Mouse (Mus musculus): ENCODE measurements around the gene Synm.

Gene Synm

DNA sequence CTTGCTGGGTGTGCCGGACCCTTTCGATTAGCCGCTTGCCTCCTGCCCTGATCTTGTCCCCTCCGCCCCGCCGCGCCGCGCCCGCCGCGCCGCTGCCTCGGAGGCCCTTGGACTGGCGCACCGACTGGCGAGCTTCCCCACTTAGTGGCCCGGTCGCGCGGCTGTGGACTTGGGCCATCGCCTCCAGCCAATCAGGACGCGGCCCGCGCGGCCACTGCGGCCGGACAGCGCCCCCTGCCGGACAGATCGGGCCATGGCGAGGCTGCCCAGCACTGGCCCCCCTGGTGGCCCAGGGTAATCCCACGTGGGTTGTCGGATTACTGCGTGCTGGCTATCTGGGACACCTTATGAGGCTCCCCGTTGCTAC is at the start of gene Synm:
Synm (minus strand) TSS at position 114 of the 367 bp plus-strand sequence.
- peak; percentile 81 for DNase-seq (ENCODE audit: low spot score)

DNA sequence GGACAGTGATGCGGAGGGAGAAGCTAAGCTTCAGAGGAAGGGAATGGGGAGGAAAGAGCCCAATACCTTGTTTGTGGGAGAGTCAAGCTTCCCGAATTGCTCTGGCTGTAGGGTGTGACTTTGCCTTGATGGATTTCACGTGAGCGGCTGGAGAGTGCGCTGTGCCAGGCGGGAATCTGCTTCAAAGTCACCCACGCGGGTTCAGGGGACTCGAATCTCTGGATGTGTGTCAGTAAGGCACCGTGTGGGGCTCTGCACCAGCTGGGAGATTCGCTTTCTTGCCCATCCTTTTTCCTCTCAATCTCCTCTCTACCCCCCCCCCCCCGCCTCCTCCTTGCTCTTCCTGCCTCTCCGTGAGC is 44.3 kb upstream of the Synm start:
- no peak for DNase-seq (ENCODE audit: low spot score)

DNA sequence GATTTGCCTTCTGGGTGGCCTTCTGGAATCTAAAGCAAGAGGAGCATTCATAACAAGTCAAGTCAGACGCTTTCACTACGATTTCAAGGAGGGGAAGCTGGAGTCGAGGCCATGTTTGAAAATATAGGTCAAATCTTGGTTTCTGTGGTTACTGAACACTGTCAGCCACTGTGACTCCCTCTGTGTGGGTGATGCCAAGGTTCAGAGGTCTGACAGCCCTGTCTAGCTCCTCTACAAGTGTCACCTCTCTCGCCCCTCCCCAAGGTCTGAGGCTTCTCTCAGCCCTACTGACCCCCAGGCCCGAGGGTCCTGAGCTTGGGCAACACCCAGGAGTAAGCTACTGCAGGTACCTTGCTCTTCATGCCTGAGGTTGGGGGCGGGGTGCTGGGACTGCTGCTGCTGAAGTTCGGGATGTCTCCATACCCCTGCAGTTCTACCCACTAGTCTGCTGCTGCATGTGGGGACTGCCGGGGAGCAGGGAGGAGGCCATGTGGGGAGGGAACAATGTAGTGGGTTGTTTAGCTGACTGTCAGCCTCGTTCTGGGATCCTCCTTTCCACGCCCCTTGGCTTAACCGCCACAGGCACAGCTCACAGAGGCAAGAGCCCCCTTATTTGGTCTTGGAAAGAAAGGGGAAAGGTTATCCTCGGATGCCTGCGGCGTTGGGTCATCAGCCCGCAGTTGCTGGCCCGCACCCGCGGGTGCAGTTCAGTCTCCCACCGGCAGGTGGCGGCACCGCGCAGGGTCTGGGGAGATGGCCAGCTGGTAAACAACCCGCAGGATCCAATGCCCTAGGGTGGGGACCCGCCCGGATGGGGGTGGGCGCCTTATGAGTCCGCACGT is 43.7 kb upstream of the Synm start:
- peak; percentile 42 for DNase-seq (ENCODE audit: low spot score)

DNA sequence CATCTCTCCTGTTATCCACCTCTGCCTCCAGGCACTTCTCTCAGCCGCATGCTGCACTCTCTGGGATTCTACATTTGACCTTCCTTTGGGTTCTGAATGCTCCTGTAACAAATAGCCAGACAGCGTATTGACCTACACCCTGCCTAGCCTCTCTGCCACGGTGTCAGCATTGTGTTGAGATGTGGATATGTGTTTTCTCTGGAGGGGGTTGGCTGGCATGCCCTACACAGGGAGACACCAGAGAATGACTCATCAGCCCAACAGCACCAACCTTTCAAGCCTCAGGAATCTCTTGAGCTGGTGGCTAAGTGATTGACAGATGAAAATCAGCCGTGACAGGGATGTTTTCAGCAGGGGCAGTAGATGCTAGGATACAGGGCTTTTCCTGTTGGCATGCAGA is 41.5 kb upstream of the Synm start:
- no peak for DNase-seq (ENCODE audit: low spot score)

DNA sequence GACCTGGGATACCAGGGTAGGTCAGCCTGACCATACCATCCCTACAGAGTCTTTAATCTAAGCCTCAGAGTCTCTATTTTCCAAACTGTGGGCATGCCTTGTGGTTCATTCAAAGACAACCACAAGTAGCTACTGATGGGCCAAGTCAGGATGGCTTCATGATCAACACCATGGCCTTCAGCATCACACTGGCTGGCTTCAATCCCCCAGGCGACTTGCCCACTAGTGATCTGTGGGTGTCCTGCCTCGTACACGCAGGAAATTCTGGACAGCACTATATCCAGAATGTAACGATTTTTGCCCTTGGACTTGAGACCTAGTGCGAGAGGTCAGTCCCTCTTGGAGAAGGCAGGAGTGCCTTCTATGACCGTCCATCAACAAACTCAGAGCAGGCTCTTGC is 41.0 kb upstream of the Synm start:
- no peak for DNase-seq (ENCODE audit: low spot score)

DNA sequence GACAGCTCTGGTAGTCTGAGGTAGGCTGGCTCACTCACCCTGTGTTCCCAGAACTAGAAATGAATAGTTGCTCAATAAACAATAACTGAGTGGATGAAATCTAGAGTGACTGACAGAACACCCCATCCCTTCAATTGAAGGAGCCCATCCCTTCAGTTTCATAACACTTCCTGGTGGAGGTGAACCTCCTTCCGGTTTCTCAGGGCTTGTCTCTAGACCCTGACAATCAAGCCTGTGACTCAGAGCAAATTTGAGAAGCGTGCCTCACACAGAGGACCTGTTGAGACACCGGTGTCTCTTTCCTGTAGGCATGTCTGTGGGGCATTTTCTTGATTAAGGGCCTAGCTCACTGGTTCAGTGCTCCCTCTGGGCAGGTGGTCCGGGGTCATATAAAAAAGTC is 38.9 kb upstream of the Synm start:
- DNase-seq (ENCODE audit: low spot score): no peak

DNA sequence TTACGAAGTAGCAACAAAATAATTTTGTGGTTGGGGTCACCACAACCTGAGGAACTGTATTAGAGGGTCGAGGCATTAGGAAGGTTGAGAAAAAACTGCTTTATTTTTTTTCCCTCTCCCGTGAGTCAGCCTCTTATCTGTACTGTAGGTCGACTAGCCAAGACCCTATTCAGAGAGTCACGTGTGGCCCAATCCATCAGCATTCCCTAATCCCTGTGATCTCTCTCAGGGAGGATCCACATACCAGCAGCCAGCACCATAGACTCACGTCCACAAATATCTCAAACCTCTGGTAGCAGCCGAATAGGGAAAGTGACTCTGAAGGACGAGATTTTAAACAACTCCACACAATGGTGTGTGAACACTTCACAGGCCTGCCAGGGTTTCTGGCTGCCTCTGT is 37.5 kb upstream of the Synm start:
- no peak for DNase-seq (ENCODE audit: low spot score)

DNA sequence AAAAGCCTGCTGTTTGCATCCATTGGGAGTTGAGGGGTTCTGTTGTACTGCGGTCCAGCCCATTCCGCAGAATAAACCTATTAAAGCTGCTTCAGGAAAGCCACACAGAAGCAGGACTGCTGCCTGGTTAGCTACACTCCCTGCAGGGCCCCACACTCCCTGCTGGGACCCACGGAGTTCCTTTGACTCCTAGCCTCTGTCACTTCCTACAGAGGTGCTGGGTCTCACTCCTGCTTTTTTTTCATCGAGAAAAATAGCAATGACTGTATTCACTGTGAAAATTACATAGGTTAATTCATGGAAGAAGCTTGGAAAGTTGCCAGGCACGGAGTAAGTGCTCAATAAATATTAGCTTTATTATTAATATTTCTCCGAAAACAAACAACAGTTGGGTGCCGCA is 33.9 kb upstream of the Synm start:
- no peak for DNase-seq (ENCODE audit: low spot score)

DNA sequence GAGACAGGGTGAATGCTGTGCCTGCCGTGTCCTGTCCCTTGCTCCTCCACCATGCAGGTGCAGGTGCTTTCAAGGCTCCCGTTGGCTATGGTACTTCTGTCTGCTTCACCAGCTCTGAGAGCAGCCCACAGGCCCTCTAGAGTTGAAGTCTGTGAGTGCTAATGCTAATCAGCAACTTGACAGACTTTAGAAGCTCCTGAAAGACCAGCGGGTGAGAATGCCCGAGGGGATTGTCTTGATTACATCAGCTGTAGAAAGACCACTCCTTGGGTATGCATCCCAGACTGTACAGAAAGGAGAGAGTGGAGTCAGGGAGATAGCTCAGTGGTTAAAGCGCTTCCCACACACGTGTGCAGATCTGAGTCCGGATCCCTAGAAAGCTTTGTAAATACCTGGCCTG is 31.7 kb upstream of the Synm start:
- DNase-seq (ENCODE audit: low spot score): no peak

DNA sequence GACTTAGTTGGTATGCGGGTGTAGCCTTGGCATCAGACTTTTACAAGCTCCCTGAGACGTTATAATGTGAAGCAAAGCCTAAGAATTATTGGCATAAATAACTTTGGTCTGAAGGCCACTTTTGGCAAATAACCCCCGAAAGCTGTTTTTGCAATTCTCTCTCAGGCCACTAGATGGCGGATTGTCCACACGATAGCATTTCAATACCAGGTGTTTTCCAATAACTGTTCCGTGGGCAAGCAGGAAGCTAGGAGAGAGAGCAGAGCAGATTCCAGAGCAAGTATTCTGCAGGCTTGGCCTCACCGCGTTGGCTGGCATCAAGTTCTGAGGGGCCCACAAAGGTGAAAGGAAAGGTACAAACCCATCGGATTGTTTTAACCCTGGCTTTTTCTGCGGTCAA is 29.2 kb upstream of the Synm start:
- DNase-seq (ENCODE audit: low spot score): peak; percentile 56

DNA sequence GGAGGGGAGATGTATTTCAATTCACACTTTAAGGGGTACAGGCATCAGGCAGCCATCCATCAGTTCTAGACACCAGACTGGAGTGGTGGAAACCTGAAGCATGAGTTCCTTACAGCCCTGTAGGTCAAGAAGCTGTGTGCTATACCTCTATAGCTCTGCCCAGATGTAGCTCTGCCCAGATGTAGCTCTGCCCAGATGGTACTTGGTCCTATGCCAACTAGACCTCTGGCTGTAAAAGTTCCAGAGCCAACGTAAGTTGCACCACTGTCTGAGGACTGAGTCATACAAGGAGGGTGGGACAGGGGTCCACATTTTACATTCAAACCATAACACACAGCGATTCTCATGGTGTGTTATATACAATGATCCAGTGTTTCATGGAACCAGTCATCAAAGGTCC is 28.3 kb upstream of the Synm start:
- DNase-seq (ENCODE audit: low spot score): no peak

DNA sequence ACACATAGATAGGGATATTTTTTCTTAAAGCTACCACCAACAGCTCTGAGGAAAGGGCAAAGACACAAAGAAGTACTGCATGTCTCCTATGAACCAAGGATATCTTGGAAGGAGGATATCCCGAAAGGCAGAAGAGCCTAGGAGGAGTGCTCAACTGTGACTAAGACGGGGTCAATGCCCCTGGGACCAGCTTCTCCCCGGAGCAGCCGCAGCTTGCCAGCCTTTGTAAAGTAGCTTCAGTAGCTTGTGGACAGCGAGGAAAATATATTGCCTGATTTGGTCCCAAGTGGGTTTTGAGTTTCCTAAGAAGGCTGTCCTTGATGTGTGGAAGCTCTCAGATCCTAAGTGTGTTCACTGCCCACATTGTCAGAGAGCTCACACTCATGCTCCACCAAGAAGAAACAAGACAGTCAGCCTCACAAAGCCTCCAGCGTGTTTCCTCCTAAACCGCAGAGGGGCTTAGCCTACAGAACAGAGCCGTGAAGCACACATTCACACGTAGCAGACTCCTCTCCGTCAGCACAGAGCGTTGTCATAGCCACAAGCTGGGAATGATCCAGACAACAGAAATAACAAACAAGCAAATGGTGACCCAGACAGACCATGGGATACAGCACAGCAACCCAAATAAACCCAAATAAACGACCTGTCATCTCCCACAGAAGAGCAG is 17.2 kb upstream of the Synm start:
- no peak for DNase-seq (ENCODE audit: low spot score)

DNA sequence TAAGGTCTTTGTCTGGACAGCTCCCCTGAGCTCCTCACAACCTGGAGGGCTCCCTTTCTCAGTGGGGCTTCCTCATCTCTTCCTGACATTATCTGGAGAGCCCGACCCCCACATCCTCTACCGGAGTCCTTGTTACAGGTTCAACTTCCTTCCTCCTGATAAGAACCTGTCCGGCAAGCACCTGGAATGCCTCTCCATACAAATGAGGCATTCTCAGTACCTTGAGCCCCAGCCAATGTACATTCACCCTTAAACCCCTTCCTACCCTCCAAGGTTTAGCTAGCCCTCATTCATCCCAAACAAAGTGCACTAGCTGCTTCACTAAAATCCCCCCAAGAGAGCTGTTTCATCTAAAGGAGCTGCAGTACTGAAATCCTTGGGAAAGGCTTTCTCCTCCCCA is 16.1 kb upstream of the Synm start:
- DNase-seq (ENCODE audit: low spot score): no peak

DNA sequence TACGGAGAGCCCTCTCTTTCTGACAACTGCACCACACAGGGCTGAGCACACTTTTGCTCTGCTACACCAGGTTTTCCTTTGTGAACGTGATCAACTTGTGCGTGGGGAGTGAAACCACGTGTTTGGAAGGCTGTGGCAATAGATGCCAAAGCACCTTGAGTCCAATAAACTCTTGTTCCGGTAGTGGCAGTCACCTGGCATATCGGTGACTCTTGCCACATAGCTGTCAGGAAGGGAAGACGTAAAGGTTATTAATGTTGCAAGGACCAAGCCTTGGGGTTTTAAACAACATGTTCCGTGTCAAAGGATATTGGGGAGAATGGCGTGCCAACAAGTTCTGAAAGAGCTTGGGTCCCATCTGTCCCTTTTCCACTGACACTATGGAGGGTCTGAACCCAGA is 12.7 kb upstream of the Synm start:
- DNase-seq (ENCODE audit: low spot score): no peak

DNA sequence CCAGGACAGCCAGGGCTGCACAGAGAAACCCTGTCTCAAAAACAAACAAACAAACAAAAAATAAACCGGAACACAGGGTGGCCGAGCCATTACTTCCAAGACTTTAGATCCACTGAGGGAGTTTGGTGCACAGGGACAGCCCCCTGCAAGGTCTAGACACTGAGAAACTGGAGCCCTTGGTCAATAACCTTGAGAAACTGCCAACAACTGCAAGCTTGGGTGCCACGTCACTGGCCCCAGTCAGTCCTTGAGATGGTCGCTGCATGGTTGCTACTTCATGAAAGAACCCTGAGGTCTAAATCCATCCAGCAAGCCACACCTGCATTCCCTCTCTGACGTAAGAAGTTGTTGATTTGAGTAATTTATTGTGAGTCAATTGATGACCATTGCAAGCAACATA is 9.9 kb upstream of the Synm start:
- no peak for DNase-seq (ENCODE audit: low spot score)

DNA sequence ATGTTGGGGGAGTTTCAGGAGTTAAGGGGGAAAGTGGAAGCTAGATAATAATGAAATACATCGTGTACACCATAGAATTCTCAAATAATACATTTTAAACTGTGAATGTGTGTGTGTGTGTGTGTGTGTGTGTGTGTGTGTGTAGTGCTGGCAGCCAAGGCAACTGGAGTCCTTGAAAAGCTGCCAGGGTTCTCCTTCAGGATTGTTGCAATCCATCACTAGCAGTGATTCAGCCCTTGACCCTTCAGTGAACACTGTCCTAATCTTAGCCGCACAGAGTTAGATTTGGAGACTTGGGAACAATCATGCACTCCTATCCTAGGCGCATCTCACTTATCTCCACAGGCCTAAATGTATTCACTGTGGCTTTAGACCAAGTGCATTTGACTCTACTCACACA is 8.6 kb upstream of the Synm start:
- DNase-seq (ENCODE audit: low spot score): no peak

DNA sequence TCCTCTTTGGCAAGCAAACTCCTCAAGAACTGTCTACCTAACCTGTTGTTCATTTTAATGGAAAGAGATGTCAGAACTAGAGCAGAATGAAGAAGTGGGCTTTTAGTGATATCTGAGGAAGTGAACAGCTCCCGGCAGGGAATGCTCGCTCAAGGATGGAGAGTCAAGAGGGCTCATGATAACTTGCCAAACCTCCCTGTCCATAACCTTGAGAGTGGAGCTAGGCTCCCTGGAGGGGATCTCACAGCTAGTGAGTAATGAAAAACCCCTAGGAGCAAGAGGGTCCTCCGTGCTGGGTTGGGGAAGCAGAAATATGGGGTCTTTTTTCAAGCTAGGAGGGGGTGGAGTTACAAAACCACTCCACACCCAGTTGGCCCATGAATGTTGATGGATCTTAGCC is 4.1 kb upstream of the Synm start:
- DNase-seq (ENCODE audit: low spot score): no peak

DNA sequence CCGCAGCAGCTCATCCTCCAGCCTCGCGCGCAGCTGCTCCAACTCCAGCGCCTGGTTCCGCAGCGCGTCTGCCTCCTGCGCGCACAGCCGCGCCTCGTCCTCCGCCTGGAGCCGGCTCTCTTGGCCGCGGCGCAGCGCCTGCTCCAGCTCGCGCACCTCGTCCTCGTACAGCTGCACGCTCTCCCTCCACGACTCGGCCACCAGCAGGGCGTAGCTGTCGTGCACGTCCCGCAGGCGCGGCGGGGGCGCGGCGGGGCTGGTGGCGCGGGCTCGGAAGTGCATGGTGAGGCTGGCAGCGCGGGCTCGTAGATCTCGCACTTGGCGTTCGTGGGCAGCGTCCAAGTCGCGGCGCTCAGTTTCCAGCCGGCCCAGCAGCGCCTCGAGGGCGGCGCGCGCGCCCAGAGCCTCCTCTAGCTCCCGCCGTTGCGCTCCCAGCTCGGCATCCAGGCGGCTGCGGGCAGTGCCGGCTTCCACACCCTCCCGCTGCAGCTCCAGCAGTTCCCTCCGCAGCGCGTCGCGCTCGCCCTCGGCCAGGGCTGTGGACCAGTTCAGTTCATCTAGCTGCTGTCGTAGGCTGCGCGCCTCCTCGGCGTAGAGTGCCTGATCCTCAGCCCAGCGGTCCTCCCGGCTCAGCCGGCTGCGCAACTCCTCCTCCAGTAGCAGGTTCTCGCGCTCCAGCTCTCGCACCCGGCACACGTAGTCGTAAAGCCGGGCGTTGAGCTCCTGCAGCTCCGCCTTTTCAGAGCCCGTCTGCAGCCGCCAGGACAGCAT is 499 bp downstream of the Synm start:
- DNase-seq (ENCODE audit: low spot score): peak; percentile 55

DNA sequence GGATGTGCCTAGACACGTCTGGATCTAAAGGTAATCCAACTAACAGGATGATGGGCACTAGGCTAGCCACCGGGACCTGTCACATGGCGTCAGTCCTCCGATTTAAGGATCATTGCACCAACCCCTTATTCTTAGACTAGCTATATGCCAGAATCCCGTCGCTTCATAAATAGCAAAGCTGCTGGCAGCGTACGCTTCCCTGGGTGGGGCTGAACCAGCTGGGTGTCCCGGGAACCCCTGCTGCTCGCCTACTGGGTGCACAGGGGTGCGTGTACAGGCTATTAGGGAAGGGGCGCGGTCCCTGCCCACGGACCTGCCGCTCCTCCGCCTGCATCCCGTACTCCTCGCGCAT is 1.1 kb downstream of the Synm start:
- no peak for DNase-seq (ENCODE audit: low spot score)

DNA sequence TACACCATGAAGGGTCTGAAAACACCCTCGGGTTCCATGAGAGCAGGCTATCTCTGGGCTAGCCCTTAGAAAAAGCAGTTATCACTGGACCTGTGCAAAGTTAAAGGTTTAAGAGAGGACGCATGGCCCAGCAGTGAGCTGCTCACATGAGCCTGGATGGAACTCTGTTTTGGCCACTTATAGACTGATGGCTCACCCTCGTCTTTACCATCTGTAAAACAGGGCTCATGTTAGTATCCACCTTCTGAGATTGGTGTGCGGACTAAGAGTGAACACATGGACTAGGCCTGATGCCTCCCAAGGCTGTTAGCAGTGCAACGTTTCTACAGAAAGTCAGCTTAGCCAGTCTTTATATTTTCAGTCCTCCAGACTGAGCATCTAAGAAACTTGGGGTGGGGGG is 2.9 kb downstream of the Synm start:
- DNase-seq (ENCODE audit: low spot score): no peak

DNA sequence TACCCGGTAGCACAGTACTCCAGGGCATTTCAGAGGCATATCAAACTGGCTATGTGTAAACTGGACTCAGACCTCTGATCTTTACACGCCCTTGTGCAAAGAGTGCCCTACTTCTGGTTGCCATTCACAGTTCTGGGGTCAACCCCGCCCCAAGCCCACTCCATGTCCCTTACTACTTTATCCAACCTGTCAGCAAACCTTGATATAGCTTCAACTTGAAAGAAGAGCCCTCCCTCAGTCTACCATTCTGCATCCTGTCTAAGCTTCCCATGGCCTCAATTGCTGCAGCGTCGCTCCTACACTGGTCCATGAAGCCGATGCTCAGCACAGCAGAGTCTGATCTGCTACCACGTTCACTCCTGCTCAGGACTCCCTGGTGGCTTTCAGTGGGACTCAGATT is 4.2 kb downstream of the Synm start:
- no peak for DNase-seq (ENCODE audit: low spot score)

DNA sequence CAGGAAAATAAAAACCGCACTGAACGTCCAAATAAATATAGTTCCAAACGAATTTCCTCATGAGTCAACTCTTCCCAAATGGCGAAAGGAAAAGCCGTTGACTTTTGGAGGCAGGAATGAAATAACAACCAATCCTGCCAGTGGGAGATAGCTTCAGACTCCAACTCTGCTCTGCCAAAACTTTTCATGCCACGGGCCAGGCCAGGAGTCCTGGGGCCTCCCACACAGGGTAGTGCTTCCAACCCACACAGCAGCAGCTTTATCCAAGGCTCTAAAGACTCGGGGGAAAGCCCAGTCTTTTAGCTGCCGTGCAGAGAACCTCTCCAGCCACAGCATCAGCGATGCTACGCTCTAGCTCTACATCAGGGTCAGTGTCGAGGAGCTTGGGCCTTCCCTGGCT is 4.9 kb downstream of the Synm start:
- DNase-seq (ENCODE audit: low spot score): no peak

DNA sequence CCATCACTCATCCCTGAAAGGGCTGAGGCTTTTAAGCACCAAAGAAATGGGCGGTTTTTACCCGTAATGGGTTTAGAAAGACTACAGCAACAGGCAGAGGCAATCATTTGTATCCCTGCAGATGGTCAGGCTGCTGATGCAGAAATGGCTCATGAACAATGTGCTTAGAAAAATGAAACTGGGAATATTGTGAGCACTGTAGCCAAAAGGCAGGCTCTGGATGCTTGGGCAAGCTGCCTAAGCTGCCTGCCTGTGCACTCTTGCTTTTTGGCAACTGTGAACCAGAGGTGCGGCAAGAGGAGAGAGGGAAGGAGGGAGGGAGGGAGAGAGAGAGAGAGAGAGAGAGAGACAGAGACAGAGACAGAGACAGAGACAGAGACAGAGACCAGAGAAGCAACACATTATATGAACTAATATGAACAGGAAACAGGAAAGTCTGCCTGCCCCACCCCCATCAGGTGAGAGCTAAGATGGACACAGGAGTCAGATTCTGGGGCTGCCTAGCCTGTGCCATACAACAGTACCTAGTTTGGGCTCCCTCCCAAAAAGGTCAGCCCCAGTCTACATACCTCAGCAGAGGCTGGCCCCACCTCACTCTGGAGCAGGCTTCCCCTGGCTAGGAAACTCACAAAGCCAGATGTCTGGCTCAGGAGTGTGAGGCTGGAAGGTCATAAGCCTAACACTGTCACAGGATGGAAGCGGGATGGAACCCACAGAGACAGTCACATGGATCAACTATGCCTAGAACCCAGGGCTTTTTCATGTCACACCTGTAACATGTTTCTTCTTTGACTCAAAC is 9.9 kb downstream of the Synm start:
- DNase-seq (ENCODE audit: low spot score): no peak

Data from left cerebral cortex, adult 11 months (tissue).